ENCODE assay signal across 19 mouse cellular contexts in the genomic region with DNA sequence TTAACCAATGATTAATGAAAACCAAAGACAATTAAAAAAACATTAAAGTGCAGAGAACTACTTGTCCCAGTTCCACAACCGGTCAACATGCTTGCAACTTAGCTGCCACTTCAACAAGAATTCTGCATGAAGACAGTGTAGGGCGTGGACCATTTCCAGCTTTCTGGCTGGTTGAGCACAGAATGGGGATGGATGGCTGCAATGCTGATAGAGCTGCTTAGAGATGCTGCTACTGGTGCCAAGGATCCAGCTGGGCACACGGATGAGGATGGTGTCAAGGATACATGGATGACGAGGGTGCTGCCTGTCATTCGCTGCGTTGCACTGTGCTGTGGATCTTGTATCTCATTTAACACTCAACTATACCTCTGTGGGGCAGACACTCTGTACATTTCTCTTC.
DNase-seq lines count a peak whose midpoint lies in the region; TF ChIP-seq lines count a peak whose summit lies in the region.
"Had no signal": no experiment of that assay in that cellular context is flagged by ENCODE, and none has a peak within 500 bp of the region (broad histone marks: within the 10 kb centered on the region; RNA-seq: fewer than 3 reads in every experiment).

No protein-coding gene starts in this region.

- H3K4me3 ChIP-seq in testis, adult 2 months (ENCODE audit: control insufficient read depth, low read depth, low read length), result peak overlapping the region; percentile 65

- no peak for TF ChIP-seq CTCF in testis, adult 2 months (IDR thresholded peaks at IDR 0.05; ENCODE audit: control insufficient read depth, insufficient read depth, insufficient replicate concordance, low read depth, low read length)

- TF ChIP-seq POLR2A in testis, adult 2 months (IDR thresholded peaks at IDR 0.05; ENCODE audit: control insufficient read depth, low read depth, low read length), result no peak

- no peaks in the 10 kb centered on the region for H3K27me3 ChIP-seq in testis, adult 2 months (ENCODE audit: control insufficient read depth, insufficient read depth, low read length)
- H3K27me3 ChIP-seq: CH12.LX had no signal

- H3K4me1 ChIP-seq in testis, adult 2 months (ENCODE audit: control insufficient read depth, insufficient read depth, low read length), result 0 out of 2 replicates have a peak, but pooled peaks cover 2% of the 10 kb centered on the region

- intact Hi-C loops in left cerebral cortex, postnatal 4 days (cut with DNase I), result no loop called here

- no peak overlapping the region for H3K27ac ChIP-seq in testis, adult 2 months (ENCODE audit: control insufficient read depth, insufficient read depth, low read depth, low read length)

- DNase-seq in cerebellum, postnatal 10 days, result peak; percentile 59 to 74
- DNase-seq in cerebellum, postnatal 36 days, result no peak
- DNase-seq in cerebellum, postnatal 14 days, result peak; percentile 36 to 52
- DNase-seq in cerebellum, adult 18-20 months, result no peak
- DNase-seq in left cerebral cortex, postnatal 4 days, result peak; percentile 50
- DNase-seq in left cerebral cortex, adult 18-20 months (ENCODE audit: low spot score in 2 of 2), result no peak
- DNase-seq in testis, postnatal 10 days (ENCODE audit: low spot score), result no peak
- DNase-seq: adrenal gland, adult 2 months; adrenal gland, adult 8-10 months; adrenal gland, postnatal 10 days; adrenal gland, postnatal 14 days; adrenal gland, postnatal 25 days; adrenal gland, postnatal 36 days; B cell, adult 2 months; cerebellum, adult 11 months; cerebellum, adult 11-12 months had no signal

- no peaks in the 10 kb centered on the region for H3K36me3 ChIP-seq in testis, adult 2 months (ENCODE audit: control insufficient read depth, insufficient read depth, low read length)
- H3K36me3 ChIP-seq: G1E had no signal

Comparison
In these comparisons a context has a peak if more than half of its experiments do, and no peak if none do; other contexts are left out.
1. DNase-seq: peak in cerebellum, postnatal 10 days (2 of 2), cerebellum, postnatal 14 days (2 of 2) and left cerebral cortex, postnatal 4 days (single experiment); none in cerebellum, postnatal 36 days (0 of 2), cerebellum, adult 18-20 months (0 of 2), left cerebral cortex, adult 18-20 months (0 of 2) and testis, postnatal 10 days (single experiment).